Mouse (Mus musculus) brain, adult 2 months (tissue): Measurements from ENCODE around the gene Scap.

Source experiments
- DNase-seq: peaks from one replicate; pipeline ENCODE4 v3.0.0; 2011; ENCODE audit warnings: low read depth, low spot score

The Scap gene

DNA sequence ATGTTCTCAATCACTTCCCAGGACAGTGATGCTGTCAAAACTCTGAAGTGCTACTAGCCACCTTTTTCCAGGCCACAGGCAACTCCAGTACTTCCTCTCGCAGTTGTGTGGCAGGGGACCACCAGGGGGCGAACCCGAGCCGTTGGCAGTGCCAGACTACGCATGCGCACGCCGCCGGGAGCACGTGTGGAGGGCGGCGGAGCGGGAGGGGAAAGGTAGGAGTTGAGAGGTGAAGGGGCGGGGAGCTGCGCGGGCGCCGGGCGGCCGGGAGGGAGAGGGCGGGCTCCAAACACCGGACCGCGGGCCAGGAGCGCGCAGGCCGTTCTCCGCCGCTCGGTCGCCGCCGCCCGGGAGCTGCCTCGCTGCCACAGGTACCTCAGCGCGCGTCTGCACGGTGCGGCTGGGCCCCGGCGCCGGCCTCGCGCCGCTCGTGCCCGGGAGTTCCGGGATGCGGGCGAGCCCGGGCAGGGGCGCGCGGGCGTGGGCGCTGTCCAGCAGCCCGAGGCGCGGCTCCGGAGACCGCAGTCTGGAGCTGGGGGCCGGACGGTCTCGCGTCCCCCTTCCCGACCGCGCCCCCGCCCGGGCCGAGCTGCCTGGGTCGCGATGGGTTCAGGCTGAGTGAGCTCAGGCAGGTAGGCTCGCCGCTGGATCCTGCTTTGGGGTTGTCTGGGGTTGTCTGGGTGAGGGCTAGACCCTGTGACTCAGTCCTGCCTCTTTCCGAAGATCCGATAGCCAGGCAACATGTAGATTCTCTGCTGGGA, at the start of gene Scap:
Gene Scap, plus strand, starts transcription at position 154 of the 761 bp plus-strand sequence.
- peak; percentile 96 for DNase-seq

DNA sequence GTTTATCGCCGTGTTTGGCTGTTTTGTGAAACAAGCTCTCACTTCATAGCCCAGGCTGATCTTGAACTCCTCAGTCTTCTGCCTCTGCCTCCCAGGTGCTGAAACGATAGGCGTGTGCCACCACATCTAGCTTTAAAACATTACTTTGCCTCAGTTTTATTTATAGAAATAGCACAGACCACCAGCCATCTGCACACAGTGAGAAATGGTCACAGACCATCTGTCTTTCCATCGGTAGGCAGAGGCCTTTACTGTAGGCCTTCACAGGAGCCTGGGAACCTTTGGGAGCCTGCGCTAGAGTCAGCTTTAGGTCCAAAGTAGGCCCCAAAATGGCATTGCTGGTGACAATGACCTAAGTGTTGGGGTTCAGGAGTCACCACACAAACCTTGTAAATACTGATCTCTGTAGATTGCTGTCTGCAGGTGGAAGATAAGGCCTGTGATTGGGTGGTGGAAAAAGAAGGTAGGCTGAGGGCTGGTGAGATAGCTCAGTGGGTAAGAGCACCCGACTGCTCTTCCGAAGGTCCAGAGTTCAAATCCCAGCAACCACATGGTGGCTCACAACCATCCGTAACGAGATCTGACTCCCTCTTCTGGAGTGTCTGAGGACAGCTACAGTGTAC, 48.9 kb upstream of the Scap start:
- peak; percentile 80 for DNase-seq

DNA sequence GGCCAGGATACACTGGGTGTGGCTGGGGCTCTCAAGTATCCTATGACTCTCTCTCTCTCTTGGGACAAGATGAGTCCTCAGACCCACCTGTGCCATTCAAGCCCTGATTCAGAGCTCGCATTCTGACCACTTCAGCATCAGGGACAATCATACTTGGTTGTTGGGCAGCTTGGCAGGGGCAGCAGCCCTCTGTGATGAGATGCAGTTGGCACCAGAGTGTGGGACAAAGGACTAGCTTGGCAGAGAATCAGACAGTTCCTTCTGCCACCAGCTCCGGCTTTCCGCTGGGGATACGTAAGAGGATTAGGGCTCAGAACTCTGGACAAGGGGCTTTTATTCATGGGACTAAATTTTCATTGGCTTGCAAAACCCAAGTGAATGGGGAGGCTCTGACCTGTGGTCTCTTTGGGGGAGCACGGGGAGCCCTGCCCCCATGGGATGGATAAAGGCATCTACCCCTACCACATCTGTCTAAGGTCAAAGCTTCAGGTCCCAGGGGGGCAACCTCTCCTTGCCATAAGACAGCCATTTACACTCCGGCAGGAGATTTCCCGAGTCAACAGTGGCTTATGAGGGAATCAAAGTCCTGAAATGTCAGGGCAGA, 45.7 kb upstream of the Scap start:
- DNase-seq: peak; percentile 90

DNA sequence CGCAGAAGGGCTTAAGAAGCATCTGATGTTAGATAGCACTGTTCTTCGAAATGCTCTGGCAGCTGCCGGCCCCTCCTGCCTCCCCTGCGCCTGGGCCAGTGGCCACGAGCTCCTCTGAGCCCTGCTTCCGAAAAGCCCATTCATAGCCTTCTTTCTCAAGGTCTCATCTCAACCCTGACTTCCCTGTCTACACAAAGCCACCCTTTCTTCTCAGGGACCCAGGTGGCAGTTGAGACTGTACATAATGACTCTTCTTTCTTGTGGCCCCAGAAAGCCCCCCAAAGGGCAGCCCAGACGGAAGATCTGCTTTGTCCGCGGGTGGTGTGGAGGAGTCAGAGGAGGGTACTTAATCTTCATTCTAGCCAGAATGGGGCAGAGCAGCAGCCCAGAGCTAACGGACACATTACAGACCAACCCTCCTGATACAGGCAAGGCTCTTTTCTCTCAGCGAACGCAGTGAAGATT, 39.8 kb upstream of the Scap start:
- peak; percentile 56 for DNase-seq

DNA sequence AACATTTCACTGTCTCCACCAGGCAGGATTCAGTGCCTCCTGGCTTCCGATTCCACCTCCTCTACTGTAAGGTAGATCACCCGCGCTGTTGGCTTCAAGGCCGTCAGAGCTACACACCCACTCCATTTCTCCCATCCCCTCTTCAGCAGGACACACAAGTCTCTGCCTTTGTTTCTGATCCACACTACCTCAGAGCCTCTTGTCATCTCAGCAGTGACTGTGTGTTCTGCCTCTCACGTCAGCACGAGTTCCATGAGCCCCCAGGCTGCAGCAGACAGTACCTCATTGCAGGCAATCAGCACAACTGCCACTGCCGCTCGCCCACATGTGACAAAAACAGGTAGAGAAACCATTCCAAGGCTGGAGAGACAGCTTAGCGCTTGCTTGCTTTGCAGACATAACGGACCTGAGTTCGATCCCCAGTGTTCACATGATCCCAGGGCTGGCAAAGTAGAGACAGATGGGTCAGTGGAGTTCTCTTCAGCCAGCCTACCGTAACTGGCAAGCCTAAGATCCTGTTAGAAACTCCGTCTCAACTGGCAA, 39.1 kb upstream of the Scap start:
- DNase-seq: peak; percentile 69

DNA sequence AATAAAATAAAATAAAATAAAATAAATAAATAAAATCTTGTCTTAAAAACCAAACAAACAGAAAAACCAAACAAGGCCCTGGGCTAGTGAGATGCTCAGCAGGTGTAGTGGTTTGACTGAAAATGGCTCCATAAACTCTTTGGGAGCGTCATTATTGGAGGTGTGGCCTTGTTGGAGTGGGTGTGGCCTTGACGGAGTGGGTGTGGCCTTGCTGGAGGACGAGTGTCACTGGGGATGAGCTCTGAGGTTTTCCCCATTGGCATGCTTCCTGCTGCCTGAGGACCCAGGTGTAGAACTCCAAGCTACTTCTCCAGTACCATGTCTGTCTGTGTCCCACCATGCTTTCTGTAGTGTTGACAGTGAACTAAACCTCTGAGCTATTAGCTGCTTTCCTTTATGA, 38.3 kb upstream of the Scap start:
- no peak for DNase-seq

DNA sequence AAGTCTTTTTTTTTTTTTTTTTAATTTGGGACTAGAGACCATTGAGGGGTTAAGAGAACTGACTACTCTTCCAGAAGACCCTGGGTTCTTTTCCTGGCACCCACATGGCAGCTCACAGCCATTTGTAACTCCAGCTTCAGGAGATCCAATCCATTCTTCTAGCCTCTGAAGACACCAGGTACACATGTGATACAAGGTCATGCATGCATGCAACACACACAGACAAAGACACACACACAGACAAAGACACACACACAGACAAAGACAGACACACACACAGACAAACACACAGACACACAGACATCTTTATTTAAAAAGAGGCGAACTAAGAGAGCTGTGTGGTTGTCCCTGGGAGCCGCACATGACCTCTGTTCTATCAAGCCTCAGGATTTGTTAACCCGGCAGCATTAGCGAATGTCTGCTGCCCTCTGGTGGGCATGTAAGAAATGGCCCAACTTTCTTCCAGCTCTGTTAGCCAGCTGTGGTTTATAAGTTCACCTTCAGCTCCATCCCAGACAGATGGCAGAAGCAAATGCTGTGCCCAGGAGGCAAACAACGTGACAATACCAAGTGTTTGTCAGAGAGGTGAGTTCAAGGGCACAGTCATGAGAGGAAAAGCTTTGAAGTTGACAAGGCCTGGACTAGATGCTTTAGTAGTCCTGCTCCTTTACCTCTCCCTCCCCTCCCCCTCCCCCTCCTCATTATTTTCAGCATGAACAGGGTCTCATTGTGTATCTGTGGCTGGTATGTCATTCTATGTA, 36.0 kb upstream of the Scap start:
- peak; percentile 93 for DNase-seq

DNA sequence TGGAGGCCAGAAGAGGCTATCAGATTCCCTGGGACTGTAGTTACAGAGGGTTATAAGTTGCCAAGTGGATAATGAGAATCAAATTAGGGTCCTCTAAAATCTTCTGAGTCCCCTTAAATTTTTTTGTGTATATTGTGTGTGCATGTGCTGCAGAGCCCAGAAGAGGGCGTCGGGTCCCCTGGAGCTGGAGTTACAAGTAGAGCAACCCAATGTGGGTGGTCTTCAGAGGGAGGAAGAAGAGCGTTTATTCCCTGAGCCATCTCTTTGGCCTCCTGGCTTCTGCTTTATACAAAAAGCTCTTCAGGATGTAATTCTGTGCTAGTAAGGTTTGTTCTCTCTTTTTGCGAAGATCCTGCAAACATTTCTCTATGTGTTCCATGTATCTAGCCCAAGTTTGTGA, 28.6 kb upstream of the Scap start:
- DNase-seq: peak; percentile 62

DNA sequence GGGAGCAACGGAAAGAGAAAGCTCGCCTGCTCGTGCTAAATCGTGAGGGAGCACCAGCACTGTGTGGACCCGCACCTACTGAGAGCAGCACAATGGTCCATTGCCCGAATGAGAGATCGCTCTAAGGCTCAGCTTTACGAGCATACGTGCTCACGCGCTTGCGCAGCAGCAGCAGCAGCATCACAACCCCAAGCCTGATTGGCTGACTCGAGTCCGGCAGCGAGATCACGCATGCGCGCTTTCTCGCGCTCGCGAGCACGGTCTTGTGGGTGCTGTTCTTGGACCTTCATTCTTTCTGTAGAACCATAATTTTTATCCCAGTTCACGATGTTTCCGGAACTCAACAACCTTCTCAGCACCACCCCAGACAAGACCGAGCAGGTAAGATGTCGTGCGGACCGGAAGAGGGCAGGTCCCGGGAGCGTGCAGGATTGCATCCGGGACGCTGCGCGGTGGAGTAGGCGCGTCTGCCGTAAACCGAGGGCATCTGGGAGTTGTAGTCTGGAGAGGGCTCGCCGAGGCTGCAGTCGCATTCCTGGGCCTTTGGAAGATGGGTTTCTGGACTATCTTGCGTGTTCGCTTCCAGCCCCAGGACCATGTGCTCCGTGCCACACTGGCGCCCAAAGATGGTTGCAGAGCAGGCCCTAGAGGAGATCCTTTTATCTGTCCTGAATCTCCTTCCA, 28.0 kb upstream of the Scap start, which contains the start of gene Elp6:
Gene Elp6, plus strand, starts transcription at position 205 of the 683 bp plus-strand sequence.
- peak; percentile 99 for DNase-seq

DNA sequence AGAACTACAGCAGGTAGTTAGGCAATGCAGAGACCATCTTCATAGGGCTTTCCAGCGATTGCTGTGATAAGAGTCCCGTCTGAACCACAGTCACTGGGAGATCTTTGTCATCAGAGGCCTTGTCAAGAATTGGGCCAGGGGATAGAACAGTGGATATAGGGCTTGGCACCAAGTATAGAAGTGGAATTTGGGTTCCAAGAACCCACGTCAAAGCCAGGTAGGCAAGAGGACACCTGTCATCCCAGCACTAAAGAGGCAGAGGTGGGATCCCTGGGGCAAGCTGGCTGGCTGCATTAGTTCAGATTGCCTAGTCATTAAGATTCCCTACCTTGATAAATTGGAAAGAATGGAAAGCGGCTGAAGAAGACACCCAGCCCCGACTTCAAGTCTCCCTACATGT, 26.7 kb upstream of the Scap start:
- DNase-seq: no peak

DNA sequence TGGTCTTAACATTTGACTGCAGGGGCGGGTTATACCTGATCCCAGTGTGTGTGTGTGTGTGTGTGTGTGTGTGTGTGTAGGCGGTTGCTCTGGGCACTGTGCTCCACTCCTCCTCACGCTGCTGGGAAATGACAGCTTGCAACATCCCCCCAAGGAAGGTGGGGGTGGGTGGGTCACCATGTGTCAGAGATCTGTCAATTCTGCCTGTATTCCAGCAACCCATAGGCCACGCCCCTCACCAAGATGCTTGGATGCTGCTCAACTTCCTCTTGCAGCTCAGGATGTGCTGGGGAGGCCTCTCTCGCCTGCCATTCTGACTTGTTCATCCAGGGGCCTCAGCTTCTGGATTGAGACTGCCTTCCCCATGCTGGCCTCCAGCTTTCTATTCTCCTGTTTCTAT, 18.4 kb upstream of the Scap start:
- DNase-seq: peak; percentile 23

DNA sequence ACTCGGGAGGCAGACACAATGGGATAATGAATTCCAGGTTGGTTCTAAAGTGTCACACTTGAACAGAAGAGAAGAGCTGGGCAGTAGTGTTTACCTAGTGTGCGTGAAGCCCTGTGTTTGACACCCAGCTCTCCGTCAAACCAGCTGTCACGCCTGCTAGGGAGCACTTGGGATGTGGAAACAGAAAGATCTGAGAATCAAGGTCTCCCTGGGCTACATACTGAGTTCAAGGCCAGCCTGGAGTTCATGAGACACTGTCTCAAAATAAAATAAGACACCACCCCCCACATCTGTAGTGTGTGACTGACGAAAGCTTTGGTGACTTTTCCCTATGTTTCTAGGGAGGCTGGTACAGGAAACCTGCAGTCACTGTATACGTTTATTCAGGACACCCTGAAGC, 17.7 kb upstream of the Scap start:
- no peak for DNase-seq

DNA sequence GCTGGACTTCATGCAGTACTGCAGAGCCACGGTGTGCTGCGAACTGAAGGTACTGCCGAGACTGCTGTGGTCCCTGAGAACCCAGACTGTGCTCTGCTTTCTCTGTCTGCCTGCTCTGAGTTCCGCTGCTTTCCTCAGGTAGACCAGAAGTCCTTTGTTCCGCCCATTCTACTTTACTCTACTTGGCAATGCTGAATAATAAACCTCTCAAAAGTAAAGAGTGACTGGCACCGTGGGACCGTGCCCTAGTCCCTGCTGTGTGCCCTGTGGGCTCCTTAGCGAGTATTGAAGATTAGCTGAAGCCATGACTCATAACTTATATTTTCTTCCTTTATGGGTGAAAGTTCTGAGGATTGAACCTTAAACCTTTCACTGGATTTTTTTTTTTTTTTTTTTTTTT, 17.2 kb upstream of the Scap start:
- DNase-seq: no peak

DNA sequence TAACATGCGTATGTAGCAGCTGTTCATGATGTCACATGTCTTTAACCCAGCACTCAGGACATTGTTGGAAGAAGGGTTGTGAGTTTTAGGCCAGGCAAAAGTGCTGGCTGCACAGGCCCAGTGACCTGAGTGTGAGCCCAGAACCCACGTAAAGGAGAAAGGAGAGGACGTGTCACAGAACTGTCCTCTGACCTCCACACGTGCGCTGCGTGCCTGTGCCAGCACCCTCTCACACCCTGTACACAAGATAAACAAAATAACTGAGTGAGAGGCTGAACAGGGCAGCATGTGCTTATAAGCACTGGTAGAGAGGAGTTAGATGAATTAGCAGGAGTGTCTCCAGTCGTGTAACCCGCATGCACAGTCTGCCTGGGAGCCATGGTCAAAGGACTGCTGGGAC, 16.6 kb upstream of the Scap start:
- no peak for DNase-seq

DNA sequence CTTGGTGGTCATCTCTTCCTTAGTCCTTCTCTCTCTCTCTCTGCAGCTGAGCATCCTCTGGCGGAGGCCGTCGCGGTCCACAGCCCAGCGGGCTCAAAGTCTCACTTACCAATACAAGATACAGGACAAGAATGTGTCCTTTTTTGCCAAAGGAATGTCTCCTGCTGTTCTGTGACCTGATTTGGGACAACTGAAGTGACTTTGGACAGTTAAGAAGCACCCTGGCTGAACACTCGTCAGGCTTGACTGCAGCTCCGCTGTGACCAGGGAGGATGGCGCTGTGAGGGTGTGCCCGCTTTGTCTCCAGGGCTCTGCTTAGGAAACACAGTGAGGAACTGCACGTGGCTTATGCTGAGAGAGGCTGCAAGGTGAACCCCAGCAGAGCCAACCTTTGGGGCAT, 12.3 kb upstream of the Scap start:
- peak; percentile 13 for DNase-seq

DNA sequence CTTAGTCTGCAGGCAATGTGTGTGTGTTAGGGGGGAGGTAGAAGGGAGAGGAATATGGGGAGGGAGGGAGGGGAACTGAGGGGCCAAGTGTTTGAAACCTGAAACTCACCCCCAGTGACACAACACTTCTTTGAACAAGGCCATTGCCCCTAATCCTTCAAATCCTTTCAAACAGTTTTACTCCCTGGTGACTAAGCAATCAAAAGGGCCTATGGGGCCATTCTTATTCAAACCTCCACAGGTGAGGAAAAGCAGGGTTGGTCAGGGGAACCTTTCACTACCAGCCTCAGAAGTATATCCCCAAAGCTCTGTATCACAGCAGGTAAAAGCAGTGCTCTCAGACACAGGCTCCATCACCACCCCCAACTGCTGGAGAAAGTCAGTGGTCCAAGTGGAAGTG, 10.1 kb upstream of the Scap start:
- no peak for DNase-seq

DNA sequence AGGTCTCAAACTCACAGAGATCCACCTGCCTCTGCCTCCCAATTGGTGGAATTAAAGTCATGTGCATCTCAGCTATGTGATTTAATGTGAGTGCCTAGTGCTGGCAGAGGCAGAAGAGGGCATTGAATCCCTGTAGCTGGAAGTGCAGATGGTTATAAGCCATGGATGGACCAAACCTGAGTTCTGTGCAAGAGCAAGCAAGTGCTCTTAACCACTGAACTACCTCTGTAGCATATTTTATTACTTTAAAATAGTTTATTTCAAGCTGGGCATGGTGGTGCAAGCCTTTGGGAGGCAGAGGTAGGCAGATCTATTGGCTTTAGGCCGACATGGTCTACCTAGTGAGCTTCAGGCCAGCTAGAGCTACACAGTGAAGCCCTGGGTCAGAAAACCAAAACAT, 8.9 kb upstream of the Scap start:
- DNase-seq: no peak

DNA sequence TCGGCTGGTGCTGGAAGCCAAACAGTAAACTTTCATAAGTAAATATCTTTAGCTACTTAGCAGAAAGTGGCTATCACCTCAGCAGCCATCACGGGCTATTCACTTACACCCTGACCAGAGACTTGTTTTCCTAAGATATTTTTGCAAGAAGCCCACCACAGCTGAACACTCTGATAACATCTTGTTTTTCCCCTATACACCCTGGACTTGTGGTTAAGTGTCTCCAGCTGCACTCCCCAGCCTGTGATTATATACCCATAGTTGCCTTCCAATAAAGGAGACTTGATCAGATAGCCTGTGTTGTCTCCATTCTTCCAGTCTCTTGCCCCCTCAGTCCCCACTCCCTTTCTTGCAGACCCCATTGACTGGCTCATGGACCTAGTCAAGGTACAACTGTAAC, 4.9 kb upstream of the Scap start:
- no peak for DNase-seq

DNA sequence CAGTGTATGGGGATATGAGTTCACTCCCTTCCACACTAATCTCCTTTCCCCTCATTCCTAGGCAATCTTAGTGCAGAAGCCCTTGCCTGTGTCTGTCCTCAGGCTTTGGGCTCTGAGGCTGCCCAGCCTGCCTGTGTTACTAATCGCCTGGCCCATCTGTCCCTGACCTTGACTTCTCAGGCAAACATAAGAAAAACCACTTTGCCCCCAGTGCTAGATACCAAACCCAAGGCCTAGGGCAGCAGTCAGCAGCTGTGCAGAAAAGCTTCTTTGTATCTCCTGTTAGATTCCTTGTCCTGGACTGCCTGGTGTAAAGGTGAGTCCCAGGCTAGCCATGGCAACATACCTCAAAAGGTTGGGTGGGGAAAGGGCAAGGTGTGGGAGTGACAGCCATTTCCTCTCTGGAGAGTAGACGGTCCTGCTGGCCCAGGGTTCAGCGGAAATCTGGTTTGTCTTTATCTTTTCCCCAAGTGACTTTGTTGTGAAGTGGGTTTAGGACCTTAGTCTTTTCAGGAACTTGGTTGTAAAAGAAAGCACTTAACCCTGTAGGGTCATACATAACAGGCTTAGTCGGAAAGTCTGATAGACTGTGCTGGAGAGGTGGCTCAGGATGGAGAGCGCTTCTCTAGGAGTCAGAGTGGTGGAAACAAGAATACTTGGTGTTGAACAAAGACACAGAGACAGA, 4.0 kb upstream of the Scap start:
- no peak for DNase-seq

DNA sequence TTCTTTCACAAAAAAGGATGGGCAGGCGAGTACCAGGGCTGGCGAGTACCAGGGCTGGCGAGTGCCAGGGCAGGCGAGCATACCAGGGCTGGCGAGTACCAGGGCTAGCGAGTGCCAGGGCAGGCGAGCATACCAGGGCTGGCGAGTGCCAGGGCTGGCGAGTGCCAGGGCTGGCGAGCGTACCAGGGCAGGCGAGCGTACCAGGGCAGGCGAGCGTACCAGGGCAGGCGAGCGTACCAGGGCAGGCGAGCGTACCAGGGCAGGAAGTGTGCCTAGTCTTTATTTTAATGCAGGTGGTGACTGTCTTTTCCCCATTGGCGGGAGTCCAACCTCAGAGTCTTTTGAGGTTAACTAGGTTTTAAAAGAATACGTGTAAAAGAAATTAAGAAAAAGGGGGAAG, 3.4 kb upstream of the Scap start:
- DNase-seq: peak; percentile 61

DNA sequence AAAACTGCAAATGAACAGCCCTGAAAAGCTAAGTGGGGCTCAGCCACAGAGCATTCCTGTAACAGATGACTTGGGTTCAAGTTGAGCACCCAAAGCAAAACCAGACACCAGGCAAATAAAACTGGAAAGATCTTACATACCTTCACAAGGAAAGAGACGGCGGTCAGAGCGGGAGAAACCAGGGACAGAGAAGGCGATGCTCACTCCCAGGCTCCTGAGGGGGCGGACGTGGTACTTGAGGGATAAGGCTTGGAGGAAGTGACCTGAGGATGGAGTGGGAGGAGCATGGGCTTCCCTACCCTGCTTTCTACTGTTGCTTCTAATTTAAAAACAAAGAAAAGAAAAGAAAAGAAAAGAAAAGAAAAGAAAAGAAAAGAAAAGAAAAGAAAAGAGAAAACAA, 2.7 kb upstream of the Scap start:
- DNase-seq: no peak
